Mouse (Mus musculus): ENCODE measurements around the gene Ptpro.

- TF ChIP-seq CTCF (conservative IDR thresholded peaks at IDR 0.05; ENCODE audit: low read length) = no peak
- TF ChIP-seq POU5F1 (IDR thresholded peaks at IDR 0.05; ENCODE audit: borderline replicate concordance, low read length) = no peak
- no peak for TF ChIP-seq NANOG (IDR thresholded peaks at IDR 0.05; ENCODE audit: borderline replicate concordance, low read length)
Measured at GRCm38 (mm10) chr6:137292421-137292820, 40.3 kb downstream of the Ptpro start.

All from E14TG2a.4 (cell line).